Mouse (Mus musculus) heart, adult 18-20 months (tissue): ENCODE measurements around the gene Paqr7. TPM values are rescaled to one million over a fixed set of nuclear protein-coding genes. Genes with fewer than 3 reads are reported as not detected.
A peak's percentile ranks its signal among the peaks of the same experiment; 100 is the strongest.

ENCODE experiments used
- DNase-seq, 2 experiments: peaks; one replicate each; pipeline ENCODE4 v3.0.0; 2021 to 2022; ENCODE audit warnings: mixed read lengths in 1 of 2
- total RNA-seq, 2 experiments: library from RNA; stranded (reverse); gene quantifications; 2 replicates each; pipeline ENCODE4 v1.2.3; 2021

Paqr7 gene
- total RNA-seq, 2 experiments from 2014 or later: 15.5 to 15.7 TPM

DNA sequence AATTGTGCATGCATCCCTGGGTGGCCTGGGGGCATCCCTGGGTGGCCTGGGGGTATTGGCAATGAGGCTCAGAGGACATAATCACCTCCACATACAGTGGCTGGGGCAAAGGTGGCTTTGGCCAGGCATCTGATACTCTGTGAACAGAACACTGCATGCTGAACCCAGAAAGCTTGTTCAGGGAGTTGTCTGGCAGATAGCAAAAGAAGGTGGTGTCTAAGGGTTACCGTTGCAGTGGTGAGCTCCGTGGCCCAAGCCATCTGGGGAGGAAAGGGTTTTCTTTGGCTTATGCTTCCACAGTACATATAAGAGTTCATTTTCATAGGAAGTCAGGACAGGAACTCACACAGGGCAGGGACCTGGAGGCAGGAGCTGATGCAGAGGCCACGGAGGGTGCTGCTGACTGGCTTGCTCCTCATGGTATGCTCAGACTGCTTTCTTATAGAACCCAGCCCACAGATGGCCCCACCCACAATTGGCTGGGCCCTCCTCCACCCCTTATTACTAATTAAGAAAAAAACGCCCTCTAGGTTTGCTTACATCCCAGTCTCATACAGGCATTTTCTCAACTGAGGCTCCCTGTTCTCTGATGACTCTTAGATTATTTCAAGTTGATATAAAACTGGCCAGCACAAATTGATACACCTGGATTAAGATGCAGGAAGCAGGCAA is 7.3 kb downstream of the Paqr7 start:
- no peak for DNase-seq

DNA sequence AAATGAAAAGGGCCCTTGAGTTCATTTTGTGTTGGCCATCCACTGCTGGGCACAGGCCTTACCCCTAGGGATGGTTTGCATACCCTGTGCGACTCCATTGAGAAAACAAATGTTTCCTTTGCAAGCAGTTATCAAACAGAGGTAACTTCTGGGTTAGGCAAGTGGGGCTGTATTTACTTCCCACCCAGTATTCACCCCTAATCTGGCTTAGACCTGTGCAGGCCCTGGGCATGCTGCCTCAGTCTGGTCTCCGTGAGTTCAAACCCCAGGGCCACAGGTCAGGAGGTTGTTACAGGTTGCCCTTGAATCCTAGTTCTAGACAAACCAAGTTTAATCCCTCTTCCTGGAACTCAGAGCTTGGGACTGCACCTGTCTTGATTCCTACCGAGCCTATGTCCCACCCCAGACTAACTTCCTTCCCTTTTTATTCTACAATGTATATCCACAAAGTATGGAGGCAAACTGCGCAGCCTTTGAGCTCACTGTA is 8.8 kb downstream of the Paqr7 start:
- DNase-seq: no peak

DNA sequence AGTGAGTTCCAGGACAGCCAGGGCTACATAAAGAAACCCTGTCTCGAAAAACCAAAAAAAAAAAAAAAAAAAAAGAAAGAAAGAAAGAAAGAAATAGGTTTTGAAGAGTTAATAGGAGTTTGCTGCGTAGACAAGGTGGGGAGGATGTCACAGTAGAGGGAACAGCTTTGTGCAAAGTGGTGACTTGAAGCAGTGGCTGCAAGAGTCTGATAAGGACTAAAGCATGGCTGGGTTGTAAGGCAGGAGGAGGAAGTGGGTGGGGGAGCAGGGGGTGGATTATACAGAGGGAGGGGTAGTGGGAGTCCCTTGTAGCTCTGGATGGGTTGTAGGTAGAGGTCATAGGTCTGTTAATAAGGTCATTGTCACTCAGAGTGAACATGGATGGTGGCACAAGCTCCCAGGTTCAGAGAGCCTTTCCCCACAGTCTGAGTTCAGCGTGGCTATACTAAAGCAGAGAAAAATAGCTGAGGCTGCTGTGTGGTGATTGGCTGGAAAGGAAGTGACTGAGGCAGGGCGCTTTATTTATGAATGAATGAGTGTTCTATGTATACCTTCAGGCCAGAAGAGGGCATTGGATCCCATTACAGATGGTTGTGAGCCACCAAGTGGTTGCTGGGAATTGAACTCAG is 9.6 kb downstream of the Paqr7 start:
- DNase-seq: no peak

DNA sequence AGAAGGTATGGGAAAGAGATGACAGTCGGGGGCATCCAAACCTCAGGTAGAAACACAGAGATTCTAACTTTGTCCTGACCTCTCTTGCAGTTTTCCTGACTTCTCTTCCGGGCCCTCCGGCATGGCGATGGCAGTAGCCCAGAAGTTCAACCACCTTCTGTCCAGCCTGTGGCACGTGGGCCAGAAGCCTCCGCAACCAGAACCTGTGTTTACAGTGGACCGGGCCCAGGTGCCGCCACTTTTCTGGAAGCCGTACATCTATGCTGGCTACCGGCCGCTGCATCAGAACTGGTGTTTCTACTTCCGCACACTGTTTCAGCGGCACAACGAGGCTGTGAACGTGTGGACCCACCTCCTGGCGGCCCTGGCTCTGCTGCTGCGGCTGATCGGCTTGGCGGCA is 10.2 kb downstream of the Paqr7 start:
- no peak for DNase-seq

DNA sequence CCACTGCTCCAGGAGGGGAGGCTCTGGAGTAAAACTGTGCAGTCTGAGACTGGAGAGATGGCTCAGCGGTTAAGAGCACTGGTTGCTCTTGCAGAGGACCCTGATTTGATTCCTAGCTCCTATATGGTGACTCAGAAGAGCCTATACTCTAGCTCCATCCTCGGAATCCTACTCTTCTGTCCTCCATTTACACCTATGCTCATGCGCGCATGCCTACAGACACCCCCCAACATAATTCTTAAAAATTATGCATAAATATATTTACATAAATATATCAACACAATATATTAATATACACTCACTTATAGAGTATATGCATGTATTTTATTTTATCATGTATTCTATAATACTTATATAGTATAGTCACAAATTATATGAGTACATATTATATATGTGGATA is 13.9 kb downstream of the Paqr7 start:
- DNase-seq: no peak

DNA sequence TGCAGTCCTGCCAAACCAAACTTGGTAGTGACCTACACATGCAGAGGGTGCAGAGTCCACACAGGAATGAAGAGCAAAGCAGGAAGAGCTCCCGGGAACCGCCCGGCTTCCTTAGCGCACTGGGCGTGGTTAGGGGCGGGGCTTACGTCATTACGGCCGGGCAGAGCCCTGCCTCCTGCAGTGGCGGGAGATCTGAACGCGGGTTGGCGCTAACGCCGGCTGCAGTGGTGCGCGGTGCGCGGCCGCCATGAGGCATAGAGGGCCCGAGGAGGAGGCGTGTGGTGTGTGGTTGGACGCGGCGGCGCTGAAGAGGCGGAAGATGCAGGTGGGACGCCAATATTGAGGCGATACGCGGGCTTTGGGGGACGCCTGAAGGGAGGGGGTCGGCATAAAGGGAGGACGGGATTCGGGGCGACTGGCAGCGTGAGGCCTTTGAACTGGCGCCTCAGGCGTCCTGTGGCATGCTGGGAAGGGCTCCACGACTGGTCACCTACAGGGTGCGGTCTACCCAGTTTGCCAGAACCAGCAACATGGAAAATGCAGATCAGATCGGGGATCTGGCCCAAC is 14.4 kb downstream of the Paqr7 start, which contains the start of gene Aunip:
Gene Aunip (plus strand): TSS at position 155 of the 567 bp plus-strand sequence.
- peak; percentile 92 for DNase-seq

DNA sequence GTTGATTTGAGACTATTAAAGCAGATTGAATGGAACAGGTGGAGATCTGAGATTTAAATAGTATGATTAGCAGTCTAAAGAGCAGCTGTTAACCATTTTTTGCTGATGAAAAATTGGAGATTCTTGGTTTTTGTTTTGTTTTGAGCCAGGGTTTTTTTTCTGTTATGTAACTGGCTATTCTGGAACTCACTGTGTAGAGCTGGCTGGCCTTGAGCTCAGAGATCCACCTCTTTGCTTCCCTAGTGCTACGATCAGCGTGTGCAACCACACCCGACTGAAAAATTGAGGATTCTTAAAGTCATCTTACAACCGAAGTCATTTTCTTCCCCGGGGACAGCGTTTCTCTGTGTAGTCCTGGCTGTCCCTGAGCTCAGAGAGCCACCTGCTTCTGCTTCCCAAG is 15.2 kb downstream of the Paqr7 start:
- DNase-seq: no peak

DNA sequence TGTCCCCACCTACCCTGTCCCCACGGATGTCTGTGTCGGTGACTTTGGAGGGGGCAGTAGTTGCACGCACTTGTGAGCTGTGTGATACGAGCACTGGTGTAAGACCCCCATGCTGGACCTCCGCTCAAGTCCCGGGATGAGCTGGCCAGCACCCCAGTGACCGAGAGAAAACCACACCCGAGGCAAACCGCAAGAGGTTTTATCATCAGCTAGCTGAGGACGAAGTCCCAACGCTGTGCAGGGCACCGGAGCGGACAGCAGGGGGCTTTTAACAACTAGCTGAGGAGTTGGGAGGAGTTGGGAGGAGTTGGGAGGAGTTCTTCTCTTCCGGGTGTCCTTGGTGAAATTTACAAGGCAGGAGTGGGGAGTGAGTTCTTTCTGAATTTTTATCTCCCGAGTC is 16.3 kb downstream of the Paqr7 start:
- DNase-seq: peak; percentile 76 to 77

DNA sequence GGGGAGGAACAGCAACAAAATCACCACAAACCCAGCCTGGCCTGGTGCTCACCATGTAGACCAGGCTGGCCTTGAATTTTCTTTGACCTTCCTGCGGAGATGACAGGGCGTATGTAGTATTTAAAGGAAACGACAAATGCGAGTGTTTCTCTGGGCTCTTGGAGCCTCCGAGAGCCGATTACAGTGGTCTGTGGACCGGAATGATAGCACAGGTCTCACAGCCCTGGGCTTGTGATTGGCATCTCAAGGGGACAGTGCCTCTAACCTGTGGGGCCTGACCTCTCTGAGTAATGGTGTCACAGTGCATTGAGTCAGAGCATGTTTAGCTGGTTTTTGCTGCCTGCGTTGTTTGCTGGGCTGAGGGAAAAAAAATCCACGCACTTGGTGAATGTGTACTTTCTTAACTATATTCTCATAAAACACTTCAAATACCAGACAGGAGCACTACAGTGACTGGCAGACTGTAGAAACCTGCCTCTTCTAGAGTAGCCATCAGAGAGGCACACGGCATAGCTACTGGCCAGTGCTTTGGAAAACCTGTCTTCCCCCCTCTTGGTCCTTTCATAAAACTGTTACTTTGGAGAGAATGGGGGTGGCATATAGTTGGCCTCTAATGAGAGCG is 17.9 kb downstream of the Paqr7 start:
- DNase-seq: no peak

DNA sequence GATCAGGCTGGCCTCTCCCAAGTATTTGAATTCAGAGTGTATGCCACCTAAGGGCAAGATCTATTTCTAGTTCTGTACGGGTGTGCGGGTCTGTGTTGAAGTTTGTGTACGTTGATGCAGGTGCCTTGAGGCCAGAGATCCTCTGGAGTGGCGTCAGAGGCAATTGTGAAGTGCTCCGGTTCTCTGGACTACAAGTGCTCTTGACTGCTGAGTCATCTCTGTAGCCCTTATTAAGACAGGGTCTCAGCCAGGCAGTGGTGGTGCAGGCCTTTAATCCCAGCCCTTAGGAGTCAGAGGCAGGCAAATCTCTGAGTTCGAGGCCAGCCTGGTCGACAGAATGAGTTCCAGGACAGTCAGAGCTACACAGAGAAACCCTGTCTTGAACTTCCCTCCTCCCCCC is 19.1 kb downstream of the Paqr7 start:
- DNase-seq: no peak

DNA sequence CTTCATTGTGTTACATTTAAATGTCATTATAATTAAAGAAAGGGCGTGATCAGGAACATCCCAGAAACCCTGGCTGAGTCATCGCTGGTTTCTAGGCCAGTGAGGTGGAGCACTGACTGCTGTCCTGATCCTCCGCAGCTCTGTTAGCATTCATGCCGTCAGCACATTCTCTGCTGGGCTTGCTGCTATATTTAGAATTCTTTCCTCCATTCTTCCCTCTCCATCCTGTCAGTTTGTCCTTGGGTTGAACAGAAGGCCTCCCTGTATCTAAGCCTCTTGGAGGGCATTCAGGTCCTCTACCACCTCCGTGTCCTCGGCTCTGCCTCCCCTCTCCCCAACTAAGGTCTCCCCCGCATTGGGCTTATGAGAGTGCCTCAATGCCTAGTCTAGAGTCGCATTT is 20.5 kb downstream of the Paqr7 start:
- peak; percentile 64 to 81 for DNase-seq

DNA sequence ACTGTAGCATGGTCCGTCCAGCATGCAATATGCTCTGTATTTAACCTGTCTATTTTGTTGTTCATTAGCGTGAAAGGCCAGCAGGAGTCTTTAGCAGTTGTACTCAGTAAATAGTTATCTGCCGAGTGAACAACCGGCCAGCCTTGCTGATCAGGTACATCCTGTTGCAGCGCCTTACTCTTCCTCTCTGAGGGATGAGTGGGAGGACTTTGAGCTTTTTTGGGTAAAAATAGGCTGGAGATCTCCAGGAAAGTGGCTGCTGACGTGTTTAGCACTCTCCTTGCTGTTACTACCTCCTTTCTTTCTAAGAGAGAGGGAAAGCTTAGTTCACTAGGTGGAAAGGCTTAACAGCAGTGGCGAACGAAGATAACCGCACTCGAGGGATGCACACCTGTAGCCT is 21.2 kb downstream of the Paqr7 start:
- no peak for DNase-seq

DNA sequence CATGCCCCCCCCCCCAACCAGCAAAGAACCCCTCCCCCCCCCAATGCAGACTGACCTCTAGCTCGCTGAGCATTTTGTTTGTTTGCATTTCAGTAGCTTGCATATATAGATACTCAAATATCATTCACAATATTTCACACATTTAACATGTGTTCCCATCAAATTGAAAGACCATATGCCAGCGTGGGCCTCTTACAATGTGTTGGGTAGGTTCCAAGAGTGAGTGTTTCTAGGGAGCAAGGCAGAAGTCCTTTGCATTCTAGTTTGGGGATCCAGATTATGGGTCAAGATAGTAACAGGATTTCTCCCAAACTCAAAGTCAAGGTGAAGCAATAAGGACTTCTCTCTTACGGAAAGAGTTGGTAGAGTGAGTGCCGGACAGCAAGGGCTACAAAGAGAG is 22.0 kb downstream of the Paqr7 start:
- no peak for DNase-seq

DNA sequence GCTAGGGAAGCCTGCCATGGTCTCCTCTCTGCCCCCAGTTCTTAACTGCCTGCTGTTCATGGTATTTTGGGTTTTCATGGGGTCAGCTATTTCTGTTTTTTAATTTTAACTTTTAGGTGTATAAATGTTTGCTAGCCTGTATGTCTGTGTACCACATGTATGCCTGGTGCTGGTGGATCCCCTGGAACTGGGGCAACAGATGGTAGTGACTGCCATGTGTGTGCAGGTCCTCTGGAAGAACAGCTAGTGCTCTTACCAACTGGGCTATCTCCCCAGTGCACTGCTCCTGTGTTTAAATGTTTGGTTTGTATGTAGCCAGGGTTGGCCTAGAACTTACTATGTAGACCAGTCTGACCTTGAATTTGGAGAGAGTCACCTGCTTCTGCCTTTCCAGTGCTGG is 22.8 kb downstream of the Paqr7 start:
- no peak for DNase-seq

DNA sequence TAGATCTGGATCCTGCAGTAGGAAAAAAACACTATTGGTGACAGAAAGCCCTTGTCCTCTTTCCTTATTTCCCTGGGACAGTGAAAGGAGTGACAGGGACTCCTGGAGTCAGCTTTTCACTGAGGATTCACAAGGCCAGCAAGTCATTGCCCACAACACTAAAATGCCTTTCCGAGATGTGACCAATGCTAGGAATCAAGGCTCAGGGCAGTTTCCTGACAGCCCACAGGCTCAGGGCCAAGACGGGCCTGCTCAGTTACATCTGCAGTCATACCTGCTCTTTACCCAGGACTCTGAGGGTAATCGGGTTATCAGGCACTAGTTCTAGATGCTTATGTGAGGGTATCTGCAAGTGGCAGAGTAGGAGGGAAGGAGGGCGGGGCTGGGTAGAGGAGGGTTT is 26.9 kb downstream of the Paqr7 start:
- no peak for DNase-seq

DNA sequence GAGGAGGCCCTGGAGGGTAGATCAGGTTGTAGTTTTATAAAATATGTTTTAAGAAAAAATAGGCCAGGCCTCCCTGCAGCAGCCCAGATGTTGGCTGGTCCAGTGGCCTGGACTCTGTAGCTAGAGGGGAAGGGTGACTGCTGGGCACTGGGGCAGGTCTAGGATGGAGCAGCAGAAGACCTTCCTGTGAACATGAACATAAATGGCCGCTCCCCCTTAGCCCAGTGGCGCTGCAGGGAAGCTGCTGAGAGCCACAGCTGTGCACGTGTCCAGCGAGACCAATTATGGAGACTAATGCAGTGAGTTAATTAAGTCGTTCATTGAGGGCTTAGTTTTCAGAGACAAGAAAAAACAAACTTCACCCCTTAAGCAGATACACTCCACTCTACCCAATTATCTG is 29.3 kb downstream of the Paqr7 start:
- DNase-seq: no peak

DNA sequence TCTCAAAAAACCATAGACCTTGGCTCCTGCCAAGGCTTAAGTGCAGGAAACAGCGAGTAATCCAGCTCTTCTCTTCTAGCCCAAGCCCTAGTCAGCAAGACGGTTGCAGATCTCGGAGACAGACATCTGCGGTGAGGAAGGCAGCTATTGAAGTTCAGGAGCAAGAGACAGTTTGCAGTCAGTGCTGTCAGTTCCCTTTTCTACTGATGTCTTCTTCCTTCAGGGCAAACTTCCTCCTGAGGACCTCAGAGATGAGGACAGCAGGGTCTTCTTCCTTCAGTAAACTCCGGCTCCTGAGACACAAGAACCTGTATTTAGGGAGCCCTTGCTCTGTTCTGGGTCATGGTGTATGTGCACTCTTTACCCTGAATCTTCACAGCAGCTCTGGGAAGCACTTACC is 29.7 kb downstream of the Paqr7 start:
- no peak for DNase-seq

DNA sequence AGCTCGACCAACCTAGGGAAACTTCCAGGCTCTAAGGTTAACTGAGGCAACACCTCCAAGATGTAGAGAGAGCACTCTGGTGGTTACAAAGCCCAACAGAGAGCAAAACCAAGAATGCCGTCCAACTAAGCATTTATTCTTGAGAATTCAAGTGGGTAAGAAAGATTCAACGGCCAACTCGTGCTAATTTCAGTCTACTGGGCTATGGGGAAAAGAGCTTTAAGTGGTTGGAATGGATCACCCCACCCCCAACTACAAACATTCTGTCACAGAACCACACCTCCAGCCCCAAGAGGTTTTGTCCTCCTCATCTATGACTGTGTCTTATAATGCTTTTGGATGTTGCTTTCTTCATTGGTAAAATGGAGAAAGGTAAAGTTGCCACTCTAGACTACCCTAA is 36.4 kb downstream of the Paqr7 start:
- DNase-seq: no peak

DNA sequence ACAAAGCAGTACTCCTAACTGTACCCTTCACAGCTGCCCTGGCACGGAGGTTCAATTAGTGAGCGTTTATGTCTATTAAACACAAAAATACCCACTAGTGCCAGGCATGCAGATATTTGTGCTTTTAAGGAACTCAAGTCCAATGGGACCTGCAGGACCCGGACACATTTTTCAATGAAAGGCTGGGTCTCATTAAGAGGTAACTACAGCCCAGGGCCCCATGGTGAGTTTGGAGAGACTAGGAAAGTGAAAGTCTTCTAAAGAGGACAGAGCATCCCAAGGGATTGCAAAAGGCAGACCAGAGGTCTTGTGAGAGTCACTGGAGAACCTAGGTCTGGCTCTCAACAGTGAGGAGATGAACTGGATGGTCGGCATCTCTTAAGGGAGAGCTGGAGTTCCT is 36.9 kb downstream of the Paqr7 start:
- no peak for DNase-seq

DNA sequence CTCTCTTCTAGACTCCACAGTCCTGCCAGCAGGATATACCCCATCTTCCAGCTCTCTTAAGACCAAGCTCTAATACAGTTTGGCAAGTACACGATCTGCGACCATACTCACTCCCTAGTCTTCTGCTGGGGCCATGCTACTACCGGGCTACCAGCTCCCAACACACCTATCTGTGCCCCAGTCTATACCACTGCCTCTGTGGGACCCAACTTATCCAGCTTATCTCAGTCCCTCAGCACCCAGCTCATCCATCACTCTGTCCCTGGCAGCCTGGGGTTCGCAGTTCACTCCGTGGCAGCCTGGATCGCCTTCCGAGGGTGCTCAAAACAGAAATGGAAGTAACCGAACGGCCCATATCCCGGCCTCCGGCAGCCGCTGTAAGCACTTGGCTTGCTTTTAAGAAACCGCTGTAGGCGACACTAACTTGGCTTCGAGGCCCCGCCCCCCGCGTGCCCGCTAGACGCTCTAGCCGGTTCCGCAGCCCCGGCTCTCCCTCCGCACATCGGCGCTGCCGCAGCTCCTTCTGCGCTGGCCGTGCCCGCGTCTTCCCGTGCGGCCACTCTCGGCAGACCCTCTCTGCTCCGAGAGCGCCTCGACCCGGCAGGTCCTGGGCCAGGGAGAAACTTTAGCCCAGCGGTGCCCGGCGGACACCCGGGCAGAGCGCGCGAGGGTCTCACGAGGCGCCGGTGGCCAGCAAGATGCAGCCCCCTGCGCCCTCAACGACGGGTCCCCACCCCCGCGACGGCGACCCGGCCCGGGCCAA is 37.8 kb downstream of the Paqr7 start:
- DNase-seq: peak; percentile 77 to 78

DNA sequence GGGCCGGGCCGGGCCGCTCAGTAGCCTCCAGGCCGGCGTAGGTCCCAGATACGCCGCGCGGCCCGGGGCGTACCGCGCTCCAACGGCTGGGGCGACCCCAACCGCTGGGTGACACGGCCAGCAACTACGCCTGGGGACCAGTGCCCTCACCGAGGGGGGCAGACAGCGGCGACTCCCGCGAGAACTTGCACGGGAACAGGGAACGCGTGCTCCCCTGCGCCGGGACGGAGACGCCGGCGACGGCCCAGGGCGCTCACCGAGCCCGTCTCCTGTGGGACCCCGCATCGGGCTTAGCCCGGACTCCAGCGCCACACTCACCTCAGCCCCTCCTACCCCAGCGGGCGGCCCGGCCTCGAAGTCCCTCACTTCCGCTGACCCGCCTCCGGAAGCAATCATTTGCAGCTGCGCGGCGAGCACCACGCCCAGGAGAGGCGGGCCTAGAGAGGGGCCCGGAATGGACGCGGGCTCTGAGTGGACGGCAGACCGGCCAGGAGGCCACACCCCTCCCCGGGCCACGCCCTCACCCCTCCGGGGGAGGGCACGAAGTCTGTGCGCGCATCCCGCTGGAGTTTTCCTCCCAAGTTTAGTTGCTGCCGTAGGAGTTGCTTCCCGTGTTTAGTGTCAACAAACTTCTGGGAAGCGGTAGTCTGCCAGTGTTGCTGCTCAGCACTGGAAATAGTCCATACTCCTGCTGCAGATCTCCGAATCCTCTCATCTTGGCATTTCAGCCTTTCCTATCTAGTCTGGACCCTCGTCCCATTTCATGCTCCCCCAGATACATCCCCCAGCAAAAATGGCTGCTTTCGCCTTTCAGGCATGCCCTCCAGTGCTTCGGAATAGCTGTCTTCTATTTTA is 38.7 kb downstream of the Paqr7 start, which contains the start of gene Mtfr1l:
Gene Mtfr1l (minus strand): TSS at position 456 of the 855 bp plus-strand sequence.
- DNase-seq: peak; percentile 99

DNA sequence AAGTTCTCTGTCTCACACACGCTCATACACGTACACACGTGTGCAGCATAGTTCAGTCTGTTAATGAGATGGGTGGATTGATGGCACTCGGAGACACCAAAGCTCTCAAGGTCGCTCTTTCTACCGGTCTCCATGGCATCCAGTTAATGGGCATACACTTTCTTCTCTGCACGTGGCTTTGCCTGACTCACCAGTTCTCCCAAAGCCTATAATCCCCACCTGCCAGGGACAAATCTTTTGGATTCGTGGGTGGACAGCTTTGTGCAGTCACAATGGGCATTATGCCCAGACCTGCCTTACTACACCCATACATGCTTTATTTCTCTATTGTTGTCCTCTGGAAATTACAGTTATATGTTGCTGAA is 39.3 kb downstream of the Paqr7 start:
- DNase-seq: no peak
